Mouse (Mus musculus) NIH3T3 (cell line): ENCODE results near the gene Sec31b.

Experiments
- DNase-seq: peaks from one replicate; pipeline ENCODE4 v3.0.0-alpha.2; 2012; ENCODE audit warnings: low read depth

The Sec31b gene

DNA sequence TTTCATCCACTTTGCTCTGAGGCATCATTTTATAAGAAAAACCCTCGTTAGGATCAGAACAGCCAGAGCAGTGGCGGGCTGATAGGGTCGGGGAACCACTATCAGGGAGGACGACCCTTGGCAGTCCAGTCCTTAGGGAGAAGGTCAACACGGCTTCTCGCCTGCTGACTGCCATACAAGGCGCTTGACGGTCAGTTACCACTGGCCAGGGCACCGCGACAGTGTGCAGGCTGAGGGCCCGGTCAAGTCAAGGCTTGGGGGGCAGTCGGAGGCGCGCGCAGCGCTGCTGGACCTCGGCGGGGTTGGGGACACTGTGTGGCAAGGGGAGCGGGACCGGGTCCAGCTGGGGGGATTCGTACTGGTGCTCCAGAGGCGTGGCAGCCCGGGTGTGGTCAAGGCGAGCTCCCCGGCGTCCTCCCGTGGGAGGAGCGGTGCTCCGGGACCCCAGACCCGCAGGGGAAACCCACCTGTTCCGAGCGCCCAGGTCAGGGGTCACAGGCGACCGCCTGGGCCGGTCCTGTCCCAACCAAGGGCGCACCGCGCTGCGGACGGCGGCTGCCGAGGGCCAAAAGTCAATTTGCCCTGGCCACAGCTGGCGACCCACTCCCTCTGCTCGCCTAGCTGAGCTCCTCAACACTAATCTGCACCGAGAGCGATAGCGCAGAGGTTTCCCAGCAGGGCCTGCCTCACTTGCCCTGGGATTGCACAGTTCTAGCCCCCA is at the start of gene Sec31b:
Sec31b (minus strand) TSS at position 544 of the 721 bp plus-strand sequence.
- no peak for DNase-seq

- DNase-seq: no peak
These were observed 48.5 kb upstream of the Sec31b start for GRCm38 (mm10) chr19:44594180-44594579.

DNA sequence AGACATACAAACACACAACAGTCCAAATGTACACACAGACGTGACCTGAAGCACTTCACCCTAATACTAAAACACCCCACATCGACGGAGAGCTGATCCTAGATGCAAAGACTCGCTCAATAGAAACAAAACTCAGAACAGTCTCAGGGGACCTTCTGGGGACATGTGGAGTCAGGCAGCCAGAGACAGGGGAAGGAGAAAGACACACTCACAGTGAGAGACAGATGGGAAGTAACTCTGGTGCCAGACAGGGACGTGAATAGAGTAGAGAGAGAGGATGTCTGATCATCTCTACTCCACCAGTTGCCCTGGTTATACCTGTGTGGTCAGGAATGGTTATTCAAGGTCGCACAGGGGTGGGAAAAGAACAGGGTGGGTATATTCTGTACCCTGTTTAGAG is 46.0 kb upstream of the Sec31b start:
- DNase-seq: no peak

DNA sequence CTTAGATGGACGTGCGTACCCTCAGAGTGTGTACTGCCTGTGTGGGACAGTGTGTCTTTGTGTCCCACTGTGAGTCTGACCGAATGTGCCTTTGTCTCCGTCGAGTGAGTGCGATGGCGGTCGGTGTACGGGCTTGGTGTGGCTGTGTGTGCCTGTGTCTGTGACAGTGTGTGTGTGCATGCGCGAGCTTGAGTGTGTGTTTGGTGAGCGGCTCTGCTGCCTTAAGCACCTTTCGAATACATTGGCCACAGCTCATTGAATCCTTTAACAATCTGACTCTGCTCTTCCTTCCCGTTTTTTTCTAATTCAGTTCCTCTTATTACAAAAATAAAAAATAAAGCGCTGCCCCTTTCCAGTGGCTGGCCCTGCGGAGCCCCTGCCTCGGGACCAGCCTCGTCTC is 45.3 kb upstream of the Sec31b start:
- DNase-seq: no peak

GRCm38 (mm10) chr19:44589591-44590223 is 44.0 kb upstream of the Sec31b start:
- no peak for DNase-seq

DNA sequence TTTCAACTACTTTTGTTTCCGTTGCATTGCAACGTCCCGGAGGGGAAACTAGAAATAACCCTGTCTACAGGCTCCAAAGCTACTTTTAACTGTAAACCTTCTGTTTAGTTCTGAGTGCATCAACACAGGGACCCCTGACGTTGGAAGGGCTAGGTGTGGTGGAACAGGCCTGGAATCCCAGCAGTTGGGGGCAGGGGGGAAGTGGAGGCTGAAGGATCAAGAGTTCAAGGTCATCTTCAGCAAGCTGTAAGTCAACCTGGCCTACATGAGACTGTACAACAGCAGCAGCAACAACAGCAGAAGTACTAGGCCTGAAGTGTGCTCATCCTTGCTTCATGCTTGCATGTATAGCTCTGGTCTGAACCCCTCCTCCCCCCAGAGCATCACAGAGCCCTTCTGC is 42.4 kb upstream of the Sec31b start:
- no peak for DNase-seq

DNA sequence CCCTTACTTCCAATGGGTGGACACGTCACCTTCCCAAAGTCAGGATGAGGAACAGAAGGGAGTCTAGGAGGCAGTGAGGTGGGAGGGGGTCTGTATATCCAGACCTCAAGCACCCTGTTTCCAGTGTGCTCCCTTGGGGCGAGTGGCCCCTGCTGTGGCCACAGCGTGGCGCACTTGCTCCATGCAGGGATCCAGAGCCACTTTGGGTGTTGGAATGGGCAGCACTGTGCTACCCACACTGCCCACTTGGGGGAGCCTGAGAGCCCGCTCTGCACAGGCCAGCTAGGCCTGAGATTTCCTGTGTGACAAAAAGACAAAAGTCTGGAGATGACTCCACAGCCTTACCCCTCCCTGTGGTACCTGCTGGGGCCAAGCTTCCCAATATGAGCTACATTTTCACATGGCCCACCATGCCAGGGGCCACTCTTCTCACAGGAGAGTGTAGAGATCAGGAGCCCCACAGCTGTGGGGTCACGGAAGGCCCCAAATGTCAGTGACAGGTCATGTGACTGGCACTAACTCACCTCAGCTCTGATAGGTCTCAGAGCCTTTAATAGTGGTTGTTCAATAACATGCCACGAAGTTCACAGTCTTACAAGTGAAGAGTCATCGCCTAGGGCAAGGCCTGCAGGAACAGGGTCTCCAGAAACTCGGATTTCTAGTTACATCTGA is 37.1 kb upstream of the Sec31b start:
- DNase-seq: peak; percentile 96

- DNase-seq: no peak
These were observed 36.4 kb upstream of the Sec31b start for GRCm38 (mm10) chr19:44582103-44582502.

DNA sequence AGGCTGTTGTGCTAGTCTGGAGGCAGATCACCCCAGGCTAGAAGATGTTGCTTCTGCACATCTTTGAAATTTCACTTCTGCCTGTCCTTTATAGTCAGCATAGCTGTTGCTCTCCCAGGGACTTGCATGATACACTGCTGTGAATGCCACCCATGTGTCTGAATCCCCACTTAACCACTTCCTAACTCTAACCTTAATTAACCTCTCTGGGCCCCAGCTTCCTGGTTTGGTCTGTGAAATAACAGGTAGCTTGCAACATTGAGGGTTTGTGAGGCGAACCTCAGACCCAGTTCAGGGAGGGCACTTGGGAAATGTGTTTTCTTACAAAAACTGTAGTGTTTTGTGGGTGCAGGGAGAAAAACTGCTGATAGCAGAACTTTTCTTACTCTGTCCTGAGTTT is 32.4 kb upstream of the Sec31b start:
- no peak for DNase-seq

GRCm38 (mm10) chr19:44576275-44576674 is 30.6 kb upstream of the Sec31b start:
- DNase-seq: no peak

GRCm38 (mm10) chr19:44567763-44568162 is 22.1 kb upstream of the Sec31b start:
- no peak for DNase-seq

DNA sequence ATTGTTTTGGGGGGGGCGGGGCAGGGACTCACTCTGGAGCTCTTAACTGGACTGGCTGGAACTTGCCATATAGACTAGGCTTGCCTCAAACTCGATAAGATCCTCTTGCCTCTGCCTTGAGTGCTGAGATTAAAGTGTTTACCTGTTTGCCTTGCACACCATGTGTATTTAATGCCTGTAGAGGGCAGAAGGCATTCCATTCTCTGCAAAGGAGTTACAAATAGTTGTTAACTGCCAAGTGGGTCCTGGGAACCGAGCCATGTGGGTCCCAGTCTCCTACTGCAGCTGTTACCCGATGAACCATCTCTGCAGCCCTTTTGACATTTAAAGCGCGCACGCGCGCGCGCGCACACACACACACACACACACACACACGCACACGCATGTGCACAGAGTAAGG is 18.3 kb upstream of the Sec31b start:
- DNase-seq: no peak

- peak; percentile 98 for DNase-seq
These were observed 17.1 kb upstream of the Sec31b start, which contains the start of gene Hif1an for GRCm38 (mm10) chr19:44562652-44563206. Hif1an (plus strand) TSS chr19:44562850.

DNA sequence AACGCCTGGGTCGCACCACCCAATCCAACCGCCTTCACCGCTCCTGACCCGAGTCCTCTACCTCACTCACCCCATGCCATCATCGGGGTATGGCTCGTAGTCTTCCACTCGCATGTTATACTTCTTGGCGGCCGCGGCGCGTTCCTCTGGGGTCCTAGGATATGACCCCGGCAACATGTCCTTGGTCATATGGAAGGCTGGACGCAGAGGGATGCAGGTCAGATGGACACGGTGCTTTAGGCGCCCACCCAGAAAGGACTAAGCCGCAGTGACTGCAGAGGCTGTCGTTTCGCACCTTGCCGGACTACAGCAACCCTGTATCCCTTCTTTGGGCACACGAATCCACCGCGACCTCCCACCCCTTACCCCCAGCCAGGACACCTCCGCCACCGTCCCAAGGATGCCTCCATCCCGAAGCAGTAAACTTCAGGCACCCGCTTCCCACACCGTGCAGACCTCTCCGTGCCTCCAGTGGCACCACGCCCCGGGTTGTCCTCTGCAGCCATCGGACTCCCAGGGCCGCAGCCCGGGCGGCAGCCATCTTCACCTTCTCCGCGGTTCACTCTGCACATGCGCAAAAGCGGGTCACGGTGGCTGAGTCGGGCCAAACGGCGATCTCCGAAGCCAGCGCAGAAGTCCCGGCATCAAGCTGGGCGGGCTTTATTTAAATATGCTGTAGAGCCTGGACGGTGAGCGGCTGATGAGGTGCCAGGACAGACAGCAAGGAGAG is 9.4 kb upstream of the Sec31b start, which contains the start of gene Ndufb8:
Ndufb8 (minus strand) TSS at position 580 of the 730 bp plus-strand sequence.
- DNase-seq: peak; percentile 98

DNA sequence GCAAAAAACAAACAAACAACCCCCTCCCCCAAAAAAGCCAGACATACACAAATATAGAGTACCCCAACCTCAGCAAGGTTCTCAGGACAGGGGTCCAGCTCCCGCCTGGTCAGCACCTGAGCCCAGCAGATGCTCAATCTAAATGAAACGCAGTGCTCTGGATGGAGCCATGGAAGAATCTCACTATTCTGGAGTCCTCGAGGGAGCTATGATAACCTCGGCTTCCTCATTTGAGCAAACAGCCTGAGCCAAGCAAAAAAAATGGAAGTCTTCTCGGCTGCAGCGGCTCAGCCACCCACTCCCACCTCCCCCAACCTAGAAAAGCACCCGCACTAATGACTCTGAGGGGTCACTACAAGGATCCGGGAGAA is 8.8 kb upstream of the Sec31b start:
- DNase-seq: no peak

DNA sequence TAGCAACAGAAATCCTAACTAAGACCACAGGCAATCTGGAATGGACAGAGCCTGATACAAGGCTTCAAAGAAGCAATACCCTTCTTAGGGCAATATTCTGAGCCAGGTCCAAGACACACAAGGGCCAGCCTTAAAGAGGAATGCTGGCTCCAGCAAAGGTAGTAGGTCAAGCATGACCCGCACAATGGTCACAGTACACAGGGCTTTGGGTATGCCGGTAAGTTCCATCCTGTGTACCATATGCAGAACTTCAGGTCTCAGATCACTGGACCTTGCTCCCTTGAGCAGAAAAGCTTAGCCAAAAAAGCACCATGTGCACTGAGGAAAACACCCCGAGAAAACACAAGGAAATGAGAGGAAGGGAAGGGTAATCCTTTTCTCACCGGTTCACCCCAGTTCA is 7.6 kb upstream of the Sec31b start:
- no peak for DNase-seq

DNA sequence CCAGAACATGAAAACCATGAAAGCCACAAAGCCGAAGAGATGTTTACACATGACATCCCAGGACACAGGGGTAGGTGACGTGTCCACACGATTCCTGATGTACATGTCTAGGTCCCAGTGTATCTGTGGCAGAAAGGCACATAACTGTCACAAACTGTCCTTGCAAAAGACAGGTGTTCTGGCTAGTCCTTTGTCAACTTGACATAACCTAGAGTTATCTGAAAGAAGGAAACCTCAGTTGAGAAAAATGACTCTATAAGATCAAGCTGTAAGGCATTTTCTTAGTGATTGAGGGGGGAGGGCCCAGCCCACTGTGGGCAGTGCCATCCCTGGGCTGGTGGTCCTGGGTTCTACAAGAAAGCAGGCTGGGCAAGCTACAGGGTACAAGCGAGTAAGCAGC is 7.1 kb upstream of the Sec31b start, which contains the start of gene Gm20538:
Gm20538 (minus strand) TSS at position 101 of the 400 bp plus-strand sequence.
- DNase-seq: no peak

DNA sequence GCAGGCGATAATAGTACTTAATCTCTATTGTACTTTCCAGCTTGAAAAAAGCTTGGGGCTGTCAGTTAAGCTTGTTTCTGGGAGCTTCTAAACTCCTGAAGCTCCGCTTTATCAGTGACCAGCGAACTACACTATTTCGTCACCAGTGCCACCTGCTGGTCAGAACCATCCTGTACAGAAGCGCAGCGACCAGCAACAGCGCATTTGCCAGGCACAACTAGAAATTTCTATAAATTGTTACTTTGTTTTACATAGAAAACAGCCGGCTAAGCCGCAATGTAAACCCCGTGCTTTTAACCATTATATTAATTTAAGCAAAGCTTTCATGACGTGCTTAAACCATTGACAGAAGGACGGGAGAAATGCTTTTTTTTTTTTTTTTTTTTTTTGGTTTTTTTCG is 889 bp downstream of the Sec31b start:
- DNase-seq: peak; percentile 88

DNA sequence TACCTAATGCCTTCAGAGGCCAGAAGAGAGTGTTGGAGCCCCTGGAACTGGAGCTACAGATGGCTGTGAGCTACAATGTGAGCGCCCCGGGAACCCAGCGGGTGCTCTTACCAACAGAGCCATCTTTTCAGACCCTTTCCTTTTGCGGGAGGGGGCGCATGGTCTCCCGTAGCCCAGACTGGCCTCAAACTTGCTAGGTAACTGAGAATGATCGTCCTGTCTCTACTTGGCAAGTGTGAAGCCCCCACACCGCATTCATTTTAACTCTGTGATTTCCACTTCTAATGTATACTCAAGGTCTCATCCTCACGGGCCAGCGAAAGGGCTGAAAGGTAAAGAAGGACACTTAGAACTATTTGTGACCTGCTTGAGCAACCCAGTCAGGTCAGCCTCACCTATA is 1.3 kb downstream of the Sec31b start:
- no peak for DNase-seq

GRCm38 (mm10) chr19:44542694-44543178 is 2.9 kb downstream of the Sec31b start:
- DNase-seq: no peak

DNA sequence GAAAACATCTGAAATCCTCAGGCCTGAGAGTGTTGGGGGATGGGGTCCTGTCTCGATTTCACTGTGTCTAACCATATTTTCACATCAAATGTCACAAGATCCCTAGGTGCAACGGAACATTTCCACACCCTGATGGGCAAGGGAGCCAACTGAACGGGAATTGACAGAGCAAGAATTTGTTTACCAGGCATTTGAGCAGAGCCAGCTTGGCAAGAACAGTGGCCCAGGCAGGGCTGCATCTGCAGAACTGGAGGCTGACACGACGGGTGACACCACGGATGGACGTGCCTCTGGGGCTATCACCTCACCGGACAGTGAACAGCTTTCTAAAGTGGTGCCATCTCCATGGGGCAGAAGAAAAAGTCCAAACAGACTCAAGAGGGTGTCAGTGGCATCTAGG is 8.2 kb downstream of the Sec31b start:
- DNase-seq: no peak

DNA sequence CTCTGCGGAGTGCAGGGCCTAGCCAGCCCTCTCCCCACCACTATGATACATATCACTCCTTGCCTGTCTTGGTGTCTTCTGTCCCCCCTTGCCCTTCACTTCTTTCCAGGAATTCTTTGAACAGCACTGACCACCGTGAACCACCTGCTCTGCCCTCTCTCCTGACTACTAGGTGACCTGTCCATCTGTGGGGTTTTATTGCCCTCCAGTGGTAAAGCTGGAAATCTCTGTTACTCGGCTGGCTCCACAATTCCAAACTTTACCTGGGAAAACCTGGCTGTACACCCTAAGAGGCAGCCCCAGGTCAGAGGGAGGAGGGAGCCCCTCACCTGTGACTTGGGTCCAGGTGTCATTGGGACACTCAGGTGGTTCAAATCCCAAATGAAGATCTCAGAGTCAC is 10.3 kb downstream of the Sec31b start:
- peak; percentile 56 for DNase-seq
